Mouse (Mus musculus): ENCODE measurements around the gene Aldh3a2.
A peak's percentile ranks its signal among the peaks of the same experiment; 100 is the strongest.
"Not testable (repeated sequence)": the region's sequence is repeated elsewhere in the genome, so short reads cannot be mapped to it uniquely, and the experiment has no call there.

The Aldh3a2 gene

GRCm38 (mm10) chr11:61212102-61212501 is 55.2 kb downstream of the Aldh3a2 start:
- DNase-seq (ENCODE audit: low spot score) = no peak

GRCm38 (mm10) chr11:61208316-61208715 is 58.9 kb downstream of the Aldh3a2 start:
- no peak for DNase-seq (ENCODE audit: low spot score)

- no peak for DNase-seq (ENCODE audit: low spot score)
Measured at GRCm38 (mm10) chr11:61207487-61208246, 59.6 kb downstream of the Aldh3a2 start, which contains the start of gene Aldh3a1. Aldh3a1 (plus strand) TSS chr11:61207537.

- DNase-seq (ENCODE audit: low spot score) = no peak
Measured at GRCm38 (mm10) chr11:61206136-61206535, 61.1 kb downstream of the Aldh3a2 start.

GRCm38 (mm10) chr11:61205167-61205950 is 61.9 kb downstream of the Aldh3a2 start:
- DNase-seq (ENCODE audit: low spot score) = no peak

GRCm38 (mm10) chr11:61202810-61203209 is 64.5 kb downstream of the Aldh3a2 start:
- DNase-seq (ENCODE audit: low spot score) = no peak

- no peak for DNase-seq (ENCODE audit: low spot score)
Measured at GRCm38 (mm10) chr11:61202186-61202585, 65.1 kb downstream of the Aldh3a2 start.

GRCm38 (mm10) chr11:61199620-61200362 is 67.5 kb downstream of the Aldh3a2 start:
- no peak for DNase-seq (ENCODE audit: low spot score)

GRCm38 (mm10) chr11:61197935-61198334 is 69.3 kb downstream of the Aldh3a2 start:
- no peak for DNase-seq (ENCODE audit: low spot score)

- no peak for DNase-seq (ENCODE audit: low spot score)
Measured at GRCm38 (mm10) chr11:61196616-61197353, 70.5 kb downstream of the Aldh3a2 start.

- peak; percentile 76 for DNase-seq (ENCODE audit: low spot score)
Measured at GRCm38 (mm10) chr11:61193392-61193791, 73.9 kb downstream of the Aldh3a2 start.

- DNase-seq (ENCODE audit: low spot score) = no peak
Measured at GRCm38 (mm10) chr11:61192779-61193178, 74.5 kb downstream of the Aldh3a2 start.

GRCm38 (mm10) chr11:61192123-61192522 is 75.1 kb downstream of the Aldh3a2 start:
- DNase-seq (ENCODE audit: low spot score) = not testable (repeated sequence)

GRCm38 (mm10) chr11:61190776-61191175 is 76.5 kb downstream of the Aldh3a2 start:
- no peak for DNase-seq (ENCODE audit: low spot score)

- no peak for DNase-seq (ENCODE audit: low spot score)
Measured at GRCm38 (mm10) chr11:61183820-61184219, 83.4 kb downstream of the Aldh3a2 start.

- no peak for DNase-seq (ENCODE audit: low spot score)
Measured at GRCm38 (mm10) chr11:61181624-61182023, 85.6 kb downstream of the Aldh3a2 start.

- no peak for DNase-seq (ENCODE audit: low spot score)
Measured at GRCm38 (mm10) chr11:61180361-61180760, 86.9 kb downstream of the Aldh3a2 start.

GRCm38 (mm10) chr11:61176321-61176720 is 90.9 kb downstream of the Aldh3a2 start:
- DNase-seq (ENCODE audit: low spot score) = no peak

- DNase-seq (ENCODE audit: low spot score) = no peak
Measured at GRCm38 (mm10) chr11:61175778-61176177, 91.5 kb downstream of the Aldh3a2 start.

- peak; percentile 96 for DNase-seq (ENCODE audit: low spot score)
Measured at GRCm38 (mm10) chr11:61174821-61175658, 92.2 kb downstream of the Aldh3a2 start, which contains the start of gene Usp22. Usp22 (minus strand) TSS chr11:61175055.
